Mouse (Mus musculus): Measurements from ENCODE around the gene Btaf1. TPM values are rescaled to one million over a fixed set of nuclear protein-coding genes. Genes with fewer than 3 reads are reported as not detected.
"Not testable (repeated sequence)": the region's sequence is repeated elsewhere in the genome, so short reads cannot be mapped to it uniquely, and the experiment has no call there.

Gene Btaf1
- polyA plus RNA-seq, 1 experiment from 2014 or later = 7.9 TPM

GRCm38 (mm10) chr19:36932097-36932496 is 6.2 kb downstream of the Btaf1 start:
- no peak overlapping the region for H3K4me2 ChIP-seq (ENCODE audit: low read depth, low read length)
- H3K27ac ChIP-seq (ENCODE audit: low read length) = peak overlapping the region; percentile 29; the same call in 1 of the 2 replicates
- H3K4me3 ChIP-seq (ENCODE audit: low read depth, low read length) = no peak overlapping the region
- H3K27me3 ChIP-seq (ENCODE audit: control insufficient read depth, insufficient read depth, low read depth, low read length) = no peaks in the 10 kb centered on the region
- peak; percentile 39; the same call in 1 of the 2 replicates for ATAC-seq (ENCODE audit: low read depth)
- H3K9me3 ChIP-seq (replicated peaks; ENCODE audit: control insufficient read depth, low read length) = no peaks in the 10 kb centered on the region
- peaks cover 31% of the 10 kb centered on the region for H3K4me1 ChIP-seq (ENCODE audit: control insufficient read depth, low read depth, low read length)
- H3K9ac ChIP-seq (ENCODE audit: low read depth, low read length) = no peak overlapping the region
- no peaks in the 10 kb centered on the region for H3K36me3 ChIP-seq (ENCODE audit: control insufficient read depth, insufficient read depth)

- H3K9ac ChIP-seq (ENCODE audit: low read depth, low read length) = no peak overlapping the region
- H3K4me1 ChIP-seq (ENCODE audit: control insufficient read depth, low read depth, low read length) = peaks cover 31% of the 10 kb centered on the region
- no peak overlapping the region for H3K4me2 ChIP-seq (ENCODE audit: low read depth, low read length)
- ATAC-seq (ENCODE audit: low read depth) = no peak
- H3K36me3 ChIP-seq (ENCODE audit: control insufficient read depth, insufficient read depth) = no peaks in the 10 kb centered on the region
- no peaks in the 10 kb centered on the region for H3K9me3 ChIP-seq (replicated peaks; ENCODE audit: control insufficient read depth, low read length)
- 47% methylated on average over 2 of the region's 2 CpGs for WGBS (ENCODE audit: insufficient replicate concordance)
- no peak overlapping the region for H3K27ac ChIP-seq (ENCODE audit: low read length)
- H3K4me3 ChIP-seq (ENCODE audit: low read depth, low read length) = no peak overlapping the region
- no peaks in the 10 kb centered on the region for H3K27me3 ChIP-seq (ENCODE audit: control insufficient read depth, insufficient read depth, low read depth, low read length)
Observed at GRCm38 (mm10) chr19:36932613-36933012, 6.7 kb downstream of the Btaf1 start.

GRCm38 (mm10) chr19:36936285-36936684 is 10.4 kb downstream of the Btaf1 start:
- no peak overlapping the region for H3K4me3 ChIP-seq (ENCODE audit: low read depth, low read length)
- 57% methylated on average over 4 of the region's 4 CpGs for WGBS (ENCODE audit: insufficient replicate concordance)
- no peaks in the 10 kb centered on the region for H3K9me3 ChIP-seq (replicated peaks; ENCODE audit: control insufficient read depth, low read length)
- H3K27me3 ChIP-seq (ENCODE audit: control insufficient read depth, insufficient read depth, low read depth, low read length) = no peaks in the 10 kb centered on the region
- ATAC-seq (ENCODE audit: low read depth) = no peak
- no peak overlapping the region for H3K9ac ChIP-seq (ENCODE audit: low read depth, low read length)
- H3K27ac ChIP-seq (ENCODE audit: low read length) = no peak overlapping the region
- H3K36me3 ChIP-seq (ENCODE audit: control insufficient read depth, insufficient read depth) = no peaks in the 10 kb centered on the region
- H3K4me1 ChIP-seq (ENCODE audit: control insufficient read depth, low read depth, low read length) = peaks cover 23% of the 10 kb centered on the region
- no peak overlapping the region for H3K4me2 ChIP-seq (ENCODE audit: low read depth, low read length)

- no peak for ATAC-seq (ENCODE audit: low read depth)
- Histone ChIP-seq H3K4me2 (ENCODE audit: low read depth, low read length) (no peak overlapping the region), H3K36me3 (ENCODE audit: control insufficient read depth, insufficient read depth) (no peaks in the 10 kb centered on the region)
Observed at GRCm38 (mm10) chr19:36938008-36938407, 12.1 kb downstream of the Btaf1 start.

DNA sequence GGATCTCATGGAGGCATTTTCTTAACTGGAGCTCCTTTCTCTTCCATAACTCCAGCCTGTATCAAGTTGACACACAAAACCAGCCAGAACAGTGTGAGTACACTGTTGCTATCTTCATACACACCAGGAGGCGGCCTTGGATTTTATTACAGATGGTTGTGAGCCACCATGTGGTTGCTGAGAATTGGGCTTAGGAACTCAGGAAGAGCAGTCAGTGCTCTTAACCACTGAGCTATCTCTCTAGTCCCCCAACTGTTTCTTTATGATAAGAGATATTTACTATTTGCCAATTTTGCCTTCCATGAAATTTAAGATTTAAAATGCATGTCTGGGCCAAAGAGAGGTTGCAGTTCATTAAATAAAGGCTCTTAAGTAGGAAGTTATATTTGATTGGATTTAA is 14.2 kb downstream of the Btaf1 start:
- Histone ChIP-seq H3K4me3 (ENCODE audit: low read depth, low read length) (no peak overlapping the region), H3K27me3 (ENCODE audit: control insufficient read depth, insufficient read depth, low read depth, low read length) (no peaks in the 10 kb centered on the region), H3K36me3 (ENCODE audit: control insufficient read depth, insufficient read depth) (no peaks in the 10 kb centered on the region), H3K27ac (ENCODE audit: low read length) (no peak overlapping the region), H3K9ac (ENCODE audit: low read depth, low read length) (no peak overlapping the region), H3K9me3 (replicated peaks; ENCODE audit: control insufficient read depth, low read length) (no peaks in the 10 kb centered on the region), H3K4me1 (ENCODE audit: control insufficient read depth, low read depth, low read length) (peaks cover 12% of the 10 kb centered on the region), H3K4me2 (ENCODE audit: low read depth, low read length) (no peak overlapping the region)
- 38% methylated on average over 1 of the region's 1 CpGs for WGBS (ENCODE audit: insufficient replicate concordance)
- no peak; the same call in 1 of the 2 replicates for ATAC-seq (ENCODE audit: low read depth)

More at GRCm38 (mm10) chr19:36938008-36938407, 12.1 kb downstream of the Btaf1 start:
- H3K27ac ChIP-seq (ENCODE audit: low read length) = no peak overlapping the region
- peaks cover 14% of the 10 kb centered on the region for H3K4me1 ChIP-seq (ENCODE audit: control insufficient read depth, low read depth, low read length)
- no peak overlapping the region for H3K9ac ChIP-seq (ENCODE audit: low read depth, low read length)
- no peaks in the 10 kb centered on the region for H3K9me3 ChIP-seq (replicated peaks; ENCODE audit: control insufficient read depth, low read length)
- no peaks in the 10 kb centered on the region for H3K27me3 ChIP-seq (ENCODE audit: control insufficient read depth, insufficient read depth, low read depth, low read length)
- H3K4me3 ChIP-seq (ENCODE audit: low read depth, low read length) = no peak overlapping the region

GRCm38 (mm10) chr19:36953637-36954206 is 27.8 kb downstream of the Btaf1 start:
- Histone ChIP-seq H3K9ac (ENCODE audit: low read depth, low read length) (no peak overlapping the region), H3K4me2 (ENCODE audit: low read depth, low read length) (no peak overlapping the region), H3K27ac (ENCODE audit: low read length) (no peak overlapping the region), H3K36me3 (ENCODE audit: control insufficient read depth, insufficient read depth) (peaks cover 12% of the 10 kb centered on the region), H3K9me3 (replicated peaks; ENCODE audit: control insufficient read depth, low read length) (no peaks in the 10 kb centered on the region), H3K4me3 (ENCODE audit: low read depth, low read length) (no peak overlapping the region), H3K27me3 (ENCODE audit: control insufficient read depth, insufficient read depth, low read depth, low read length) (no peaks in the 10 kb centered on the region), H3K4me1 (ENCODE audit: control insufficient read depth, low read depth, low read length) (peaks cover 14% of the 10 kb centered on the region)
- 0 out of 2 replicates have a peak, but pooled peaks have one; percentile 24 for ATAC-seq (ENCODE audit: low read depth)
- 32% methylated on average over 4 of the region's 4 CpGs for WGBS (ENCODE audit: insufficient replicate concordance)

DNA sequence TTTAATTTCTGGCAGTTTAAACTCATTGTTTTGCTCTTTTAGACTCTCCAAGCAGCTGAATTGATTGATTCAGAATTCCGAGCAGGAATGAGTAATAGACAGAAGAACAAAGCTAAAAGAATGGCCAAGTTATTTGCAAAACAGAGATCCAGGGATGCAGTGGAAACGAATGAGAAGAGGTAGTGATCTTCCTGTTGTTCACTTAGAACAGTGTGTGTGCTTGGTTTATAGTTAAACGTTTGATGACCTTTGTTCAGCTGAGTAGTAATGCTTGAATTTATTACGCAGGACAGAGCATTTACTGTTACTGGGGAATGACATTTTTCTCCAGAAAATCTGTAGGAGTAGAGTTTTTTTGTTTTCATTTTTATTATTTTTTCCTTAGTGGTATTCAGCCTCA is 32.5 kb downstream of the Btaf1 start:
- Histone ChIP-seq H3K27ac (ENCODE audit: low read length) (no peak overlapping the region), H3K27me3 (ENCODE audit: control insufficient read depth, insufficient read depth, low read depth, low read length) (no peaks in the 10 kb centered on the region), H3K9ac (ENCODE audit: low read depth, low read length) (no peak overlapping the region), H3K9me3 (replicated peaks; ENCODE audit: control insufficient read depth, low read length) (no peaks in the 10 kb centered on the region), H3K4me2 (ENCODE audit: low read depth, low read length) (no peak overlapping the region), H3K4me1 (ENCODE audit: control insufficient read depth, low read depth, low read length) (peaks cover 5% of the 10 kb centered on the region; the same call in 1 of the 2 replicates), H3K36me3 (ENCODE audit: control insufficient read depth, insufficient read depth) (peaks cover 27% of the 10 kb centered on the region), H3K4me3 (ENCODE audit: low read depth, low read length) (no peak overlapping the region)
- no peak for ATAC-seq (ENCODE audit: low read depth)
- 76% methylated on average over 4 of the region's 4 CpGs for WGBS (ENCODE audit: insufficient replicate concordance)

DNA sequence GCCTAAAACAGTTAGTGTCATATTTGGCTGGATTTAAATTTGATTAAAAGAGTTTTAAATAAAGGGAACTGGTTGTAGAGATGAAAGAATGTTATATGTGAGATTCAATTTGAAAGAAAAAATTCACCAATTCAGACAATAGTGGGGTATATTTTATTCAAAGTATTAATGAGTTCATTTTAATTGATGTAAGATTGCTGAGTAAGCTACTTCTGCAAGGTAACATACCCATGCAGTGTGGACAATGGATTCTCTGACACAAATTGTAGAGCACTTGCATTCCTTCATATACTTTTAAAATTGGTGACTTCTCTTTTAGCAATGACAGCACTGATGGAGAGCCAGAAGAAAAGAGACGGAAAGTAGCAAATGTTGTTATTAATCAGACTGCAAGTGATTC is 35.4 kb downstream of the Btaf1 start:
- peaks cover 32% of the 10 kb centered on the region for H3K36me3 ChIP-seq (ENCODE audit: control insufficient read depth, insufficient read depth)
- no peak overlapping the region for H3K4me2 ChIP-seq (ENCODE audit: low read depth, low read length)
- H3K27ac ChIP-seq (ENCODE audit: low read length) = no peak overlapping the region
- no peak overlapping the region for H3K4me3 ChIP-seq (ENCODE audit: low read depth, low read length)
- H3K9me3 ChIP-seq (replicated peaks; ENCODE audit: control insufficient read depth, low read length) = no peaks in the 10 kb centered on the region
- ATAC-seq (ENCODE audit: low read depth) = no peak
- WGBS (ENCODE audit: insufficient replicate concordance) = 91% methylated on average over 1 of the region's 1 CpGs
- H3K9ac ChIP-seq (ENCODE audit: low read depth, low read length) = no peak overlapping the region
- no peaks in the 10 kb centered on the region for H3K27me3 ChIP-seq (ENCODE audit: control insufficient read depth, insufficient read depth, low read depth, low read length)
- H3K4me1 ChIP-seq (ENCODE audit: control insufficient read depth, low read depth, low read length) = no peaks in the 10 kb centered on the region; the same call in 1 of the 2 replicates

DNA sequence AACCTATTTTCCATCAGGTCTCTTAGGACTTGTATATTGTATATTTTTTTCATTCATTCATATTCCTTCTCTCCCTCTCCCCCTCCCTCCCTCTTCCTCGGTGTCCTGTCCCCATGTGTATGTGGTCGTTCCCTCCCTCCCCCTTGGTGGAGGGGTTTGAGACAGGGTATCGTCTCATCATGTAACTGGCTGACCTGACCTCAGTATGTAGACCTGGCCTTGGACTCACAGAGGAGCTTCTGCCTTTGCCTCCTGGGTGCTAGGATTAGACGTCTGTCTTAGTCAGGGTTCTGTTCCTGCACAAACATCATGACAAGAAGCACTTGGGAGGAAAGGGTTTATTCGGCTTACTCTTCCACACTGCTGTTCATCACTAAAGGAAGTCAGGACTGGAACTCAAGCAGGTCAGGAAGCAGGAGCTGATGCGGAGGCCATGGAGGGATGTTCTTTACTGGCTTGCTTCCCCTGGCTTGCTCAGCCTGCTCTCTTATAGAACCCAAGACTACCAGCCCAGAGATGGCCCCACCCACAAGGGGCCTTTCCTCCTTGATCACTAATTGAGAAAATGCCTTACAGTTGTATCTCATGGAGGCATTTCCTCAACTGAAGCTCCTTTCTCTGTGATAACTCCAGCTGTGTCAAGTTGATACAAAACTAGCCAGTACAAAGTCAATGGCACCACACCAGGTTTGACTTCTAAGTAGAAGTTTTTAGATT is 36.8 kb downstream of the Btaf1 start:
- H3K27me3 ChIP-seq (ENCODE audit: control insufficient read depth, insufficient read depth, low read depth, low read length); H3K4me3 ChIP-seq (ENCODE audit: low read depth, low read length); H3K27ac ChIP-seq (ENCODE audit: low read length); H3K4me2 ChIP-seq (ENCODE audit: low read depth, low read length); ATAC-seq (ENCODE audit: low read depth); H3K4me1 ChIP-seq (ENCODE audit: control insufficient read depth, low read depth, low read length); H3K9me3 ChIP-seq (replicated peaks; ENCODE audit: control insufficient read depth, low read length); H3K9ac ChIP-seq (ENCODE audit: low read depth, low read length): not testable (repeated sequence)
- H3K36me3 ChIP-seq (ENCODE audit: control insufficient read depth, insufficient read depth) = peaks cover 36% of the 10 kb centered on the region
- 64% methylated on average over 6 of the region's 6 CpGs for WGBS (ENCODE audit: insufficient replicate concordance)

Measured in liver, embryonic 16.5 days (tissue).